Mouse (Mus musculus) embryonic fibroblast, embryonic 13.5 days (primary cell): ENCODE results near the gene Adrm1.

Source experiments
- CTCF ChIP-seq: IDR thresholded peaks from 2 replicates; pipeline ENCODE4 v1.5.1; 2011; ENCODE audit warnings: mild to moderate bottlenecking, control low read depth, low read length, moderate library complexity, borderline replicate concordance; ENCODE audit not compliant: insufficient read depth
- POLR2A ChIP-seq: IDR thresholded peaks from 2 replicates; pipeline ENCODE4 v1.6.1; 2011; ENCODE audit warnings: low read depth, mild to moderate bottlenecking, control low read depth, low read length, moderate library complexity

DNA sequence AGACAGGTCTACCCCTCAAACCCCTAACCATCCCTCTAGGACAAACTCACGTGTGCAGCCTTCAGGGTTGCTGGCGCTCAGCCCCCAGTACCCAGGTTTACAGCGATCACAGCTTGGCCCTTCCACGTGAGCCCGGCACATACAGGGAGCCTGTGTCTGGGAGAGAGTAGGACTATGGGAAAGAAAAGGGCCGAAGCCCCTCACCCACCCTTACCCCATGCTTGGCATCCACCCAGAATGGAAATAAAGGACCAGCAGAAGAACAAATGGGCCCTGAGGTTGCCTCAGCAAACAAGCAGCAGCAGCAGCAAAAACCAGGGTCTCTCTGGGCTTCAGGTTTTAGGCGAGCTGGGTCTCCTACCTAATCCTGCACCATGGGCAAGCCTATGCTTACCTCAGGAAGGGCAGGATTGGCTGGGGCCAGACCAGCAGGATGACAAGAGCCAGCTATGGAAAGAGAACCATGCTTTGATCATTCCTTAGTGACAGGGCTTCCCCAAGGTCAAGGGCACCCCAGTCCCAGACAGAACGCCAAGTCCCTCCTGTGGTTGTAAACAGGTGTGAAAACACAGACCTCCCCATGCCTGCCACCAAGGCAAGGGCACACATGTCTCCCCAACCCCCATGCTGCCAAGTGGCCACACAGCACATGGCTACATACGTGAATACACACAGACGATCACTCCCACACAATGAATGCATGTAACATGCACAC is 26.2 kb downstream of the Adrm1 start:
- TF ChIP-seq CTCF (no peak), POLR2A (no peak)
